Mouse (Mus musculus) forebrain, embryonic 14.5 days (tissue): Measurements from ENCODE around the gene Vwa2. TPM values are rescaled to one million over a fixed set of nuclear protein-coding genes. Genes with fewer than 3 reads are reported as not detected.

Experiments
- ATAC-seq: fragments of 200-750 bp; cut with Nextera tagmentation; 2 replicates; pipeline ENCODE4 v1.8.0; 2017; ENCODE audit warnings: mild to moderate bottlenecking, moderate library complexity
- DNase-seq: peaks from one replicate; pipeline ENCODE4 v3.0.0-alpha.2; 2015; ENCODE audit warnings: low spot score
- H3K27ac ChIP-seq: fragments of 300-500 bp; sonication (generic); 2 replicates; pipeline ENCODE4 v1.5.1; 2014; ENCODE audit warnings: low read depth, mild to moderate bottlenecking, control low read depth, low read length, moderate library complexity
- H3K27me3 ChIP-seq: fragments of 300-500 bp; sonication (generic); replicated peaks from 2 replicates; pipeline ENCODE4 v1.6.1; 2014; ENCODE audit warnings: low read length, control low read depth, mixed read lengths; ENCODE audit not compliant: control insufficient read depth, insufficient read depth
- H3K36me3 ChIP-seq: fragments of 300-500 bp; sonication (generic); 2 replicates; pipeline ENCODE4 v1.6.1; 2014; ENCODE audit warnings: low read length, control low read depth; ENCODE audit not compliant: control insufficient read depth, insufficient read depth
- H3K4me1 ChIP-seq: fragments of 300-500 bp; sonication (generic); 2 replicates; pipeline ENCODE4 v1.6.1; 2014; ENCODE audit warnings: antibody characterized with exemption, low read length, control low read depth; ENCODE audit not compliant: control insufficient read depth, insufficient read depth
- H3K4me2 ChIP-seq: fragments of 300-500 bp; sonication (generic); 2 replicates; pipeline ENCODE4 v1.6.1; 2014; ENCODE audit warnings: mild to moderate bottlenecking, control low read depth, low read length
- H3K4me3 ChIP-seq: fragments of 300-500 bp; sonication (generic); 2 replicates; pipeline ENCODE4 v1.5.1; 2014; ENCODE audit warnings: low read depth, low read length, control low read depth
- H3K9ac ChIP-seq: fragments of 300-500 bp; sonication (generic); 2 replicates; pipeline ENCODE4 v1.6.1; 2014; ENCODE audit warnings: mild to moderate bottlenecking, low read length, control low read depth, moderate library complexity
- H3K9me3 ChIP-seq: fragments of 300-500 bp; sonication (generic); replicated peaks from 2 replicates; pipeline ENCODE4 v1.6.1; 2016; ENCODE audit warnings: low read length, control low read depth, mixed read lengths; ENCODE audit not compliant: control insufficient read depth
- WGBS: fragments of 180-500 bp; shearing (Covaris S2); extraction: QIAGEN DNeasy Blood & Tissue Kit; methylation state at CpG from one replicate; pipeline ENCODE4 v1.1.7; 2014; 5-methylcytosine and 5-hydroxymethylcytosine counted together
- polyA plus RNA-seq: library from polyadenylated mRNA; unstranded; fragments of >200 nt; fragmentation: Nextera tagmentation; extraction: Ambion mirVana; gene quantifications from 2 replicates; pipeline ENCODE4 v1.2.1, GENCODE M21; 2014

The Vwa2 gene
- polyA plus RNA-seq, 1 experiment from 2014 or later = 0.22 TPM

DNA sequence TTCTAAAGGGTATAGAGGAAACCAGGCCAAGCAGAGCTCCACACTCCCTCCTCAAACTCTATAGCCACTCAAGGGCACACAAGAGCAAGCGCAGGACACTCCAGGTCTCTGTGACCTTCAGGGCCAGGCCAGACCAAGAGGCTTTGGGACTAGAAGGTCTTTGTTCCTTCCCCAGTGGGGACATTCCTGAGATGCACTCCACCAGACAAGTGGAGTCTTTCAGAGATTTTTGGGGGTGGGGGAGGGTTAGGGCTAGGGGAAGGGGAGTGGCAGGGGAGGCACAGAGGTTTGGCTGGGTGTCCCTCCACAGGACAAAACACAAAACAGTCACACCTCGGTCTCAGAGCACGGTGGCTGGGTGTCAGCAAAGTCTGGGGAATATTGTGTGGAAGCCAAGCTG lies 85.6 kb downstream of the Vwa2 start:
- H3K4me2 ChIP-seq = no peak overlapping the region
- no peak for ATAC-seq
- no peak for DNase-seq
- H3K27me3 ChIP-seq = no peaks in the 10 kb centered on the region
- H3K4me3 ChIP-seq = no peak overlapping the region
- H3K9ac ChIP-seq = no peak overlapping the region
- H3K27ac ChIP-seq = no peak overlapping the region
- H3K4me1 ChIP-seq = no peaks in the 10 kb centered on the region
- H3K36me3 ChIP-seq = no peaks in the 10 kb centered on the region
- WGBS = 83% methylated on average over 3 of the region's 3 CpGs
- no peaks in the 10 kb centered on the region for H3K9me3 ChIP-seq

Other genes starting within 250 kb of the Vwa2 start
- 1.1 and 1.7 TPM in 2 replicates for gene Adrb1, start 152.1 kb upstream of the Vwa2 start, polyA plus RNA-seq
- 21.2 and 28.9 TPM in 2 replicates for gene Ccdc186, start 52.1 kb upstream of the Vwa2 start, polyA plus RNA-seq
- 0.39 and 0.70 TPM in 2 replicates for gene Tdrd1, start 48.0 kb upstream of the Vwa2 start, polyA plus RNA-seq
- 4.9 and 7.9 TPM in 2 replicates for gene Afap1l2, start 134.0 kb downstream of the Vwa2 start, polyA plus RNA-seq